Mouse (Mus musculus) C2C12 (cell line): Measurements from ENCODE around the gene Lnx1.

Experiments used
- CEBPB ChIP-seq: IDR thresholded peaks from one replicate; pipeline ENCODE4 v1.6.1; 2011; ENCODE audit warnings: low read depth, mild to moderate bottlenecking, control low read depth, moderate library complexity
- CTCF ChIP-seq: IDR thresholded peaks from one replicate; pipeline ENCODE4 v1.5.1; 2011; ENCODE audit not compliant: control insufficient read depth, insufficient read depth, insufficient read length
- MAX ChIP-seq: IDR thresholded peaks from one replicate; pipeline ENCODE4 v1.6.1; 2011; ENCODE audit warnings: mild to moderate bottlenecking, control low read depth
- MYOD1 ChIP-seq: IDR thresholded peaks from one replicate; pipeline ENCODE4 v1.6.1; 2011; ENCODE audit warnings: low read depth; ENCODE audit not compliant: control insufficient read depth, insufficient read length
- MYOG ChIP-seq: IDR thresholded peaks from one replicate; pipeline ENCODE4 v1.6.1; 2011; ENCODE audit not compliant: control insufficient read depth, insufficient read length; ENCODE audit errors: extremely low read depth

GRCm38 (mm10) chr5:74750501-74750900 is 47.8 kb upstream of the Lnx1 start:
- TF ChIP-seq CTCF (no peak), MAX (no peak), CEBPB (no peak), MYOD1 (no peak), MYOG (no peak)
